Mouse (Mus musculus) brain, embryonic 14.5 days (tissue): ENCODE data around the gene Olfr1132.

Experiments
- CTCF ChIP-seq: fragments of 200-500 bp; IDR thresholded peaks from 2 replicates; pipeline ENCODE4 v1.5.1; 2012; ENCODE audit warnings: inconsistent platforms, mild to moderate bottlenecking, moderate library complexity, borderline replicate concordance; ENCODE audit not compliant: insufficient read depth, insufficient read length; ENCODE audit errors: extremely low read depth
- POLR2A ChIP-seq: fragments of 200-500 bp; IDR thresholded peaks from 2 replicates; pipeline ENCODE4 v1.6.1; 2012; ENCODE audit warnings: mild to moderate bottlenecking, inconsistent platforms, borderline replicate concordance; ENCODE audit not compliant: poor library complexity, insufficient read depth, insufficient read length, severe bottlenecking; ENCODE audit errors: extremely low read depth

DNA sequence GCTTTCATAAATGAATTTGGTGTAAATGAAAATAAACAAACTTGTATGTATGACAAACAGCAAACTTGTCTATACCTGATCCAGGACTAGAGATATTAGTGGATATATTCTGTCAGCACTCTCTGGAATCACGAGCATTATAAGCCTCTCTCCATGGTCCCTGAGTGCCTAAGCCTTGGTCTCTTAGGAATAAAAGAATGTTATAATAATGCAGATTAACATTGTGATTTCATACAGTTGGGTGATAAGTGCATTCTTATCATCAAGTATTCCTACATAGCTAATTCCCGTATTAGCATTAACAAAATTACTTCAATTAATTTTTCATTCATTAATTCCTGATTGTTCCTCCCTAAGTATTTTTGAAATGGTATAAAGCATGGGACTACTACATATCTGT, 21.0 kb upstream of the Olfr1132 start, which contains the start of gene Olfr1134:
- TF ChIP-seq CTCF (no peak), POLR2A (no peak)
